Mouse (Mus musculus) midbrain, postnatal 0 days (tissue): ENCODE measurements at regions not wholly inside any gene's neighbourhood (a gene's known extent, or its start where the extent isn't known, plus 50 kb on each side); places are given as distances from the start of the nearest gene placed in this dataset.
A peak's percentile ranks its signal among the peaks of the same experiment; 100 is the strongest.

Experiments
- ATAC-seq: fragments of 200-750 bp; cut with Nextera tagmentation; 2 replicates; pipeline ENCODE4 v1.8.0; 2017; ENCODE audit warnings: moderate number of reproducible peaks, mild to moderate bottlenecking, moderate TSS enrichment, moderate library complexity; ENCODE audit not compliant: low FRiP score
- DNase-seq: peaks from one replicate; pipeline ENCODE4 v3.0.0-alpha.2; 2015; ENCODE audit warnings: low spot score
- H3K27ac ChIP-seq: fragments of 300-500 bp; sonication (generic); 2 replicates; pipeline ENCODE4 v1.5.1; 2014; ENCODE audit warnings: low read depth, mild to moderate bottlenecking, low read length, mixed read lengths
- H3K27me3 ChIP-seq: fragments of 300-500 bp; sonication (generic); 2 replicates; pipeline ENCODE4 v1.6.1; 2014; ENCODE audit warnings: low read length, control low read depth, mixed read lengths; ENCODE audit not compliant: insufficient read depth
- H3K36me3 ChIP-seq: fragments of 300-500 bp; sonication (generic); 2 replicates; pipeline ENCODE4 v1.6.1; 2014; ENCODE audit warnings: low read length, control low read depth, mixed read lengths; ENCODE audit not compliant: insufficient read depth
- H3K4me1 ChIP-seq: fragments of 300-500 bp; sonication (generic); 2 replicates; pipeline ENCODE4 v1.6.1; 2014; ENCODE audit warnings: mild to moderate bottlenecking, control low read depth, antibody characterized with exemption, low read length, mixed read lengths; ENCODE audit not compliant: insufficient read depth
- H3K4me2 ChIP-seq: fragments of 300-500 bp; sonication (generic); 2 replicates; pipeline ENCODE4 v1.6.1; 2014; ENCODE audit warnings: low read depth, mild to moderate bottlenecking, low read length, mixed read lengths; ENCODE audit not compliant: poor library complexity, severe bottlenecking
- H3K4me3 ChIP-seq: fragments of 300-500 bp; sonication (generic); 2 replicates; pipeline ENCODE4 v1.5.1; 2014; ENCODE audit warnings: low read depth, mild to moderate bottlenecking, low read length, moderate library complexity
- H3K9ac ChIP-seq: fragments of 300-500 bp; sonication (generic); replicated peaks from 2 replicates; pipeline ENCODE4 v1.6.1; 2014; ENCODE audit warnings: mild to moderate bottlenecking, low read length, moderate library complexity, mixed read lengths; ENCODE audit not compliant: poor library complexity, severe bottlenecking
- H3K9me3 ChIP-seq: fragments of 300-500 bp; sonication (generic); 2 replicates; pipeline ENCODE4 v1.6.1; 2016; ENCODE audit warnings: low read length, control low read depth
- CTCF ChIP-seq: IDR thresholded peaks from 2 replicates; pipeline ENCODE4 v1.5.1; 2016; ENCODE audit warnings: antibody characterized with exemption, mild to moderate bottlenecking
- WGBS: fragments of 180-500 bp; shearing (Covaris S2); extraction: QIAGEN DNeasy Blood & Tissue Kit; methylation state at CpG from one replicate; pipeline ENCODE4 v1.1.7; 2014; 5-methylcytosine and 5-hydroxymethylcytosine counted together

- 79% methylated on average over 15 of the region's 15 CpGs for WGBS
- no peaks in the 10 kb centered on the region for H3K27me3 ChIP-seq
- no peak for ATAC-seq
- H3K4me1 ChIP-seq, result no peaks in the 10 kb centered on the region
- H3K36me3 ChIP-seq, result no peaks in the 10 kb centered on the region
- H3K4me2 ChIP-seq, result no peak overlapping the region
- H3K9me3 ChIP-seq, result no peaks in the 10 kb centered on the region
- no peak overlapping the region for H3K27ac ChIP-seq
- no peak overlapping the region for H3K4me3 ChIP-seq
- DNase-seq, result peak; percentile 66
- TF ChIP-seq CTCF, result no peak
- H3K9ac ChIP-seq, result no peak overlapping the region
Observed at GRCm38 (mm10) chr4:55740062-55740461, 207.8 kb upstream of the Klf4 start.

GRCm38 (mm10) chr4:55738714-55739113 lies 206.4 kb upstream of the Klf4 start:
- Histone ChIP-seq H3K36me3 (no peaks in the 10 kb centered on the region), H3K9ac (no peak overlapping the region), H3K27me3 (no peaks in the 10 kb centered on the region), H3K4me1 (no peaks in the 10 kb centered on the region), H3K9me3 (no peaks in the 10 kb centered on the region), H3K4me2 (no peak overlapping the region), H3K27ac (no peak overlapping the region), H3K4me3 (no peak overlapping the region)
- TF ChIP-seq CTCF, result no peak
- 97% methylated on average over 1 of the region's 1 CpGs for WGBS
- ATAC-seq (no peak), DNase-seq (no peak)

GRCm38 (mm10) chr4:55735453-55735852 lies 203.2 kb upstream of the Klf4 start:
- H3K9me3 ChIP-seq, result no peaks in the 10 kb centered on the region
- H3K27me3 ChIP-seq, result no peaks in the 10 kb centered on the region
- ATAC-seq (no peak), DNase-seq (no peak)
- H3K9ac ChIP-seq, result no peak overlapping the region
- H3K4me1 ChIP-seq, result no peaks in the 10 kb centered on the region
- no peaks in the 10 kb centered on the region for H3K36me3 ChIP-seq
- WGBS, result 61% methylated on average over 3 of the region's 3 CpGs
- H3K4me2 ChIP-seq, result no peak overlapping the region
- H3K4me3 ChIP-seq, result no peak overlapping the region
- no peak overlapping the region for H3K27ac ChIP-seq
- TF ChIP-seq CTCF, result no peak

- H3K9ac ChIP-seq, result no peak overlapping the region
- ATAC-seq (no peak), DNase-seq (no peak)
- WGBS, result 90% methylated on average over 1 of the region's 1 CpGs
- no peak overlapping the region for H3K4me2 ChIP-seq
- no peaks in the 10 kb centered on the region for H3K9me3 ChIP-seq
- H3K4me3 ChIP-seq, result no peak overlapping the region
- H3K27me3 ChIP-seq, result no peaks in the 10 kb centered on the region
- H3K36me3 ChIP-seq, result no peaks in the 10 kb centered on the region
- no peak overlapping the region for H3K27ac ChIP-seq
- TF ChIP-seq CTCF, result no peak
- H3K4me1 ChIP-seq, result no peaks in the 10 kb centered on the region
Observed at GRCm38 (mm10) chr4:55734331-55734730, 202.1 kb upstream of the Klf4 start.

GRCm38 (mm10) chr4:55733223-55733622 lies 201.0 kb upstream of the Klf4 start:
- Histone ChIP-seq H3K4me2 (no peak overlapping the region), H3K27me3 (no peaks in the 10 kb centered on the region), H3K27ac (no peak overlapping the region), H3K36me3 (no peaks in the 10 kb centered on the region), H3K9ac (no peak overlapping the region), H3K9me3 (no peaks in the 10 kb centered on the region), H3K4me1 (no peaks in the 10 kb centered on the region), H3K4me3 (no peak overlapping the region)
- TF ChIP-seq CTCF, result no peak
- no peak for DNase-seq
- WGBS, result 77% methylated on average over 4 of the region's 4 CpGs
- no peak for ATAC-seq

- TF ChIP-seq CTCF, result no peak
- Histone ChIP-seq H3K4me3 (no peak overlapping the region), H3K4me1 (no peaks in the 10 kb centered on the region), H3K27ac (no peak overlapping the region), H3K9me3 (no peaks in the 10 kb centered on the region), H3K36me3 (no peaks in the 10 kb centered on the region), H3K4me2 (no peak overlapping the region), H3K9ac (no peak overlapping the region), H3K27me3 (no peaks in the 10 kb centered on the region)
- ATAC-seq (no peak), DNase-seq (peak; percentile 19)
- 56% methylated on average over 4 of the region's 4 CpGs for WGBS
Observed at GRCm38 (mm10) chr4:55732006-55732405, 199.7 kb upstream of the Klf4 start.

- no peak for TF ChIP-seq CTCF
- Histone ChIP-seq H3K9ac (no peak overlapping the region), H3K4me1 (no peaks in the 10 kb centered on the region), H3K9me3 (no peaks in the 10 kb centered on the region), H3K27ac (no peak overlapping the region), H3K27me3 (no peaks in the 10 kb centered on the region), H3K4me3 (no peak overlapping the region), H3K36me3 (no peaks in the 10 kb centered on the region), H3K4me2 (no peak overlapping the region)
- ATAC-seq (no peak), DNase-seq (no peak)
- 80% methylated on average over 4 of the region's 4 CpGs for WGBS
Observed at GRCm38 (mm10) chr4:55730266-55730665, 198.0 kb upstream of the Klf4 start.
